Mouse (Mus musculus) limb, embryonic 14.5 days (tissue): ENCODE measurements at regions not wholly inside any gene's neighbourhood (a gene's known extent, or its start where the extent isn't known, plus 50 kb on each side); places are given as distances from the start of the nearest gene placed in this dataset.

Source experiments
- ATAC-seq: fragments of 200-750 bp; cut with Nextera tagmentation; 2 replicates; pipeline ENCODE4 v1.8.0; 2017; ENCODE audit warnings: low read depth, moderate number of reproducible peaks, moderate TSS enrichment; ENCODE audit not compliant: low FRiP score
- DNase-seq: peaks from one replicate; pipeline ENCODE4 v3.0.0-alpha.2; 2015; ENCODE audit warnings: low spot score
- H3K27ac ChIP-seq: fragments of 300-500 bp; sonication (generic); replicated peaks from 2 replicates; pipeline ENCODE4 v1.5.1; 2014; ENCODE audit warnings: low read depth, mild to moderate bottlenecking, low read length, moderate library complexity, mixed read lengths
- H3K27me3 ChIP-seq: fragments of 300-500 bp; sonication (generic); 2 replicates; pipeline ENCODE4 v1.6.1; 2014; ENCODE audit warnings: low read length, mixed read lengths; ENCODE audit not compliant: control insufficient read depth, insufficient read depth
- H3K36me3 ChIP-seq: fragments of 300-500 bp; sonication (generic); 2 replicates; pipeline ENCODE4 v1.6.1; 2014; ENCODE audit warnings: mild to moderate bottlenecking, low read length, moderate library complexity, mixed read lengths; ENCODE audit not compliant: control insufficient read depth, insufficient read depth
- H3K4me1 ChIP-seq: fragments of 300-500 bp; sonication (generic); 2 replicates; pipeline ENCODE4 v1.6.1; 2014; ENCODE audit warnings: antibody characterized with exemption, low read length, mixed read lengths; ENCODE audit not compliant: control insufficient read depth, insufficient read depth
- H3K4me2 ChIP-seq: fragments of 300-500 bp; sonication (generic); replicated peaks from 2 replicates; pipeline ENCODE4 v1.6.1; 2014; ENCODE audit warnings: low read depth, mild to moderate bottlenecking, low read length, moderate library complexity; ENCODE audit not compliant: severe bottlenecking
- H3K4me3 ChIP-seq: fragments of 300-500 bp; sonication (generic); replicated peaks from 2 replicates; pipeline ENCODE4 v1.5.1; 2014; ENCODE audit warnings: low read length
- H3K9ac ChIP-seq: fragments of 300-500 bp; sonication (generic); 2 replicates; pipeline ENCODE4 v1.6.1; 2014; ENCODE audit warnings: mild to moderate bottlenecking, low read depth, low read length, moderate library complexity; ENCODE audit not compliant: severe bottlenecking
- H3K9me3 ChIP-seq: fragments of 300-500 bp; sonication (generic); 2 replicates; pipeline ENCODE4 v1.6.1; 2016; ENCODE audit warnings: low read length; ENCODE audit not compliant: control insufficient read depth
- POLR2A ChIP-seq: fragments of 200-500 bp; IDR thresholded peaks from 2 replicates; pipeline ENCODE4 v1.8.0; 2012; ENCODE audit warnings: inconsistent platforms, mild to moderate bottlenecking, moderate library complexity, borderline replicate concordance; ENCODE audit not compliant: insufficient read depth, insufficient read length; ENCODE audit errors: extremely low read depth
- WGBS: fragments of 180-500 bp; shearing (Covaris S2); extraction: QIAGEN DNeasy Blood & Tissue Kit; methylation state at CpG from one replicate; pipeline ENCODE4 v1.1.7; 2014; 5-methylcytosine and 5-hydroxymethylcytosine counted together

DNA sequence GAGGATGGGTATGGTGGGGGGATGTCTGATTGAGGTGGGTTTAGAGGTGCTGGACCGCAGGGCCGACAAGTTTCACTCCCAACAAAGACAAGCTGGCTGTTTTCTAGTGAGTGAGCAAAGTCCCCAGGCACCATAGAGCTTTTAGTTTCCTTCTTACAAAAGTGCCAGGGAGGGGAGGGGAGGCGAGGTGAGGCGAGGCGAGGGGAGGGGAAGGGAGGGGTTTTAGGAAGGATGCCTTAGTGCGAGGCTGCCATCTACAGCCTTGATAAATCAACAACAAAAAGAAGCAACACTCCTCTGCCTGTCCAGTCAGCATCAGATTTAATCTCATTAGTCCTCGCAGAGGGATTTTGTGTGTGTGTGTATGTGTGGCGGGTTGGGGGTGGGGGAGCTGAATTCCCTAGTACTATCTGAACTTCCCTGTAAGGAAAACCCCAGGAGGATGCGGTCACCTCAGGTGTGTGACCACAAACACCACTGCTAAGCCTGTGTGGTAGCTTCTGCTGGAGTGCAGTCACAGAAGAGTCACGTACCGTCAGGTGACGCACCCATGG lies 103.8 kb downstream of the Tbx4 start:
- Histone ChIP-seq H3K4me1 (peaks cover 3% of the 10 kb centered on the region), H3K9me3 (no peaks in the 10 kb centered on the region), H3K9ac (no peak overlapping the region; the same call in 1 of the 2 replicates), H3K4me3 (peak overlapping the region; percentile 28), H3K4me2 (peak overlapping the region; percentile 47), H3K27ac (no peak overlapping the region), H3K36me3 (no peaks in the 10 kb centered on the region), H3K27me3 (no peaks in the 10 kb centered on the region)
- DNase-seq, result peak; percentile 30
- TF ChIP-seq POLR2A, result no peak
- ATAC-seq, result peak; percentile 19; the same call in 1 of the 2 replicates
- WGBS, result 12% methylated on average over 12 of the region's 12 CpGs

DNA sequence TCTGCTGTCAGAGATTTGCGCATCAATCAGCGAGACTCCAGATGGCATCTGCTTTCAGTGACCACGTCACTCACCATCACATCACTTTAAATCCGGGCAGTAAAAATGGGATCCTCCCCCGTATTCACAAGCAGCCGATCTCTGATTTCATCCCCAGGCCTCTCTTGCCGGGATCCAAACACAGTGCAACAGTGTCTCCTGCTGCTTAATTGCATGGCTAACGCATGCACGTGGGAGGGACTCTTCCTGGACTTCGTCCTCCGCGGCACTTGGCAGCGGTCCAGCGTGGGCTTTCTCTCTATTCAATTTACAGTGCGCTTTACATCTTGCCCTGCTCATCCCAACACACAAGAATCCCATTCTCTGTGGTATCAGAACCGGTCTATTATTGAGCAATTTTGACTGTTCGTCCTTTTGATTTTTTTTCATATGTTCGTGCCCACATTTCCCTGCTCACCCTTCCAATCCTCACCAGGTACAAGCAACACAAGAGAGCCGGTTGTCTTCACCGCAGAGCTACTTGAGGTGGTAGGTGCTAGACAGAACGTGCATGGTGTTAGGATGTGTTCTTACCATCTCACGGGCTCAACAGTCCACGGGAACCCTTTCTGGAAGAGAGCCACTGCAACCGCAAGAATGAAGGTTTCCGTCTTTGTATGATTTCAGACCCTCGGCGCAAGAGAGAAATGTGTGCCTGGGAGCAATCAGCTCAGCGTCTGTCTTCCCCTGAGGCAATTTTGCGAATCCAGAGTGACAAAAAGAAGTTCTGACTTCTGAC lies 109.3 kb downstream of the Tbx4 start:
- 31% methylated on average over 29 of the region's 29 CpGs for WGBS
- peak overlapping the region; percentile 50 for H3K4me2 ChIP-seq
- H3K27ac ChIP-seq, result no peak overlapping the region
- peak; percentile 52 for DNase-seq
- no peaks in the 10 kb centered on the region for H3K9me3 ChIP-seq
- 0 out of 2 replicates have a peak overlapping the region, but pooled peaks have one; percentile 9 for H3K9ac ChIP-seq
- H3K27me3 ChIP-seq, result no peaks in the 10 kb centered on the region
- no peaks in the 10 kb centered on the region for H3K36me3 ChIP-seq
- TF ChIP-seq POLR2A, result no peak
- peak; percentile 70; the same call in 1 of the 2 replicates for ATAC-seq
- H3K4me1 ChIP-seq, result peaks cover 6% of the 10 kb centered on the region
- peak overlapping the region; percentile 27 for H3K4me3 ChIP-seq

DNA sequence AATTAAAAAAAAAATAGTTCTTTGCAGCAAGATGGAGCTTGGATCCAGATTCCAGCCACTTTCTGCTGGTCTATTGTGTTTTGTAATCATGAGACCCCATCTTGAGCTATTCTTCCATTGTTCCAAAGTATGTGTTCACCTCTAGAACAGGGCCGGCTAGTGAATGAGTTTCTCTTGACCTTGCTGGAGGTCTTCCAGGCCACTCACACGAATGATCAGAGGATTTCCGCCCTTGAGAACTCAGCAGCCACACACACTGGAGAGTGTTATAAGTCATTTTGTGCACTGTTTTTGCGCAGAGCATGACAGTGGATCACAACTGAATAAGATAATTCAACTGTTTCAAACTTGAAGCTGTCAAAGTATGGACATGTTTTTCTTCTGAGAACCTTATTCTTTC lies 110.5 kb downstream of the Tbx4 start:
- no peak overlapping the region for H3K9ac ChIP-seq
- H3K9me3 ChIP-seq, result no peaks in the 10 kb centered on the region
- TF ChIP-seq POLR2A, result no peak
- peaks cover 6% of the 10 kb centered on the region for H3K4me1 ChIP-seq
- no peak for DNase-seq
- no peaks in the 10 kb centered on the region for H3K27me3 ChIP-seq
- no peak for ATAC-seq
- H3K36me3 ChIP-seq, result no peaks in the 10 kb centered on the region
- 88% methylated on average over 4 of the region's 4 CpGs for WGBS
- H3K27ac ChIP-seq, result no peak overlapping the region
- no peak overlapping the region for H3K4me2 ChIP-seq
- H3K4me3 ChIP-seq, result no peak overlapping the region

DNA sequence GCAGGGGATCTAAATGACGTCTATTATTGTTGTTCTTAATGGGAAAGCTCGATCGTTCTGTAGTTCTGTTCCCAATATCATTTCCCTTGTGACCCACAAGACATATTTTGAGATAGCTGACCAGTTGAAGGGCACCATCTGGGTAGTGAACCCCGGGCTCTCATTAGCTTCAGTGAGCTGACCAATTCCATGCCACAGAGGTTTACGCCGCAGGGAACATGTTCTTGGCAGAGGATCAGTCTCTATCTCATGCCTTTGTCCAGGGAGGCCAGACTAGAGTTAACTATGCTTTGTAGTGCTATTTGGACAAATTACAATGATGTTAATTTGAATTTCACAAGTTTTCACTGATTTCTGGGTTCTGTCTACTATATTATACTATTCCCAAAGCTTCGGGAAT lies 117.1 kb downstream of the Tbx4 start:
- H3K36me3 ChIP-seq, result no peaks in the 10 kb centered on the region
- no peak for ATAC-seq

DNA sequence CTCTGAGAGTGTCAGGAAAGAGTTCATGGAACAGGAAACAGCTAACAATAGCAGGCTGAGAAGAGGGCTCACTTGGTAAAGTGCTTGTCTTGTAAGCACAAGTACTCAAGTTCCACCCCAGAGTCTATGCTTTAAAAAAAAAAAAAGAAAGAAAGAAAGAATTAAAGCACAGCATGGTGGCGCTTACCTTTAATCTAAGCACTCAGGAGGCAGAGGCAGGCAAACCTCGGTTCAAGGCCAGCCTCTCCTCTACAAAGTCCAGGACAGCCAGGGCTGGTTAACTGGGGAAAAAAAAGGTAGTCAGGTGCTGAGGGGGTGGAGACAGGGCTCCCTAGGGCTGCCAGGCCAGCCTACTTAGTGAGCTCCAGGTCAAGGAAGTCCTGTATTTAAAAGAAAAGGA lies 119.1 kb downstream of the Tbx4 start:
- no peaks in the 10 kb centered on the region for H3K9me3 ChIP-seq
- H3K4me1 ChIP-seq, result no peaks in the 10 kb centered on the region; the same call in 1 of the 2 replicates
- H3K4me2 ChIP-seq, result no peak overlapping the region
- no peak overlapping the region for H3K4me3 ChIP-seq
- DNase-seq (no peak), ATAC-seq (no peak)
- no peaks in the 10 kb centered on the region for H3K36me3 ChIP-seq
- TF ChIP-seq POLR2A, result no peak
- H3K27ac ChIP-seq, result no peak overlapping the region
- 78% methylated on average over 2 of the region's 2 CpGs for WGBS
- H3K9ac ChIP-seq, result no peak overlapping the region
- no peaks in the 10 kb centered on the region for H3K27me3 ChIP-seq

More for the DNA sequence above, 117.1 kb downstream of the Tbx4 start:
- DNase-seq, result no peak
- Histone ChIP-seq H3K27ac (no peak overlapping the region), H3K9ac (no peak overlapping the region), H3K27me3 (no peaks in the 10 kb centered on the region), H3K9me3 (no peaks in the 10 kb centered on the region), H3K4me1 (no peaks in the 10 kb centered on the region; the same call in 1 of the 2 replicates), H3K4me2 (no peak overlapping the region), H3K4me3 (no peak overlapping the region)
- no peak for TF ChIP-seq POLR2A
- 61% methylated on average over 7 of the region's 7 CpGs for WGBS
